Mouse (Mus musculus) neural tube, embryonic 15.5 days (tissue): ENCODE data around the gene Bcr. TPM values are rescaled to one million over a fixed set of nuclear protein-coding genes. Genes with fewer than 3 reads are reported as not detected.

Source experiments
- ATAC-seq: fragments of 200-750 bp; cut with Nextera tagmentation; 2 replicates; pipeline ENCODE4 v1.8.0; 2017; ENCODE audit warnings: mild to moderate bottlenecking, moderate TSS enrichment, moderate library complexity; ENCODE audit not compliant: low FRiP score
- H3K27ac ChIP-seq: fragments of 300-500 bp; sonication (generic); replicated peaks from 2 replicates; pipeline ENCODE4 v1.5.1; 2015; ENCODE audit warnings: mild to moderate bottlenecking, inconsistent platforms
- H3K27me3 ChIP-seq: fragments of 300-500 bp; sonication (generic); replicated peaks from 2 replicates; pipeline ENCODE4 v1.6.1; 2015; ENCODE audit warnings: inconsistent platforms
- H3K36me3 ChIP-seq: fragments of 300-500 bp; sonication (generic); 2 replicates; pipeline ENCODE4 v1.6.1; 2015; ENCODE audit warnings: inconsistent platforms
- H3K4me1 ChIP-seq: fragments of 300-500 bp; sonication (generic); 2 replicates; pipeline ENCODE4 v1.6.1; 2015; ENCODE audit warnings: inconsistent platforms
- H3K4me2 ChIP-seq: fragments of 300-500 bp; sonication (generic); 2 replicates; pipeline ENCODE4 v1.6.1; 2015; ENCODE audit warnings: inconsistent platforms, mild to moderate bottlenecking, moderate library complexity
- H3K4me3 ChIP-seq: fragments of 300-500 bp; sonication (generic); replicated peaks from 2 replicates; pipeline ENCODE4 v1.5.1; 2015; ENCODE audit warnings: mild to moderate bottlenecking, inconsistent platforms
- H3K9ac ChIP-seq: fragments of 300-500 bp; sonication (generic); replicated peaks from 2 replicates; pipeline ENCODE4 v1.6.1; 2015; ENCODE audit warnings: mild to moderate bottlenecking, inconsistent platforms
- H3K9me3 ChIP-seq: fragments of 300-500 bp; sonication (generic); replicated peaks from 2 replicates; pipeline ENCODE4 v1.6.1; 2016; ENCODE audit warnings: inconsistent platforms
- WGBS: fragments of 180-500 bp; shearing (Covaris S2); methylation state at CpG from one replicate; pipeline ENCODE4 v1.1.7; 2015; ENCODE audit warnings: mixed read lengths; 5-methylcytosine and 5-hydroxymethylcytosine counted together
- polyA plus RNA-seq: library from polyadenylated mRNA; unstranded; fragments of >200 nt; fragmentation: Nextera tagmentation; extraction: Ambion mirVana; gene quantifications from 2 replicates; pipeline ENCODE4 v1.2.1, GENCODE M21; 2015

The Bcr gene
- polyA plus RNA-seq, 1 experiment from 2014 or later, result 15.6 TPM

DNA sequence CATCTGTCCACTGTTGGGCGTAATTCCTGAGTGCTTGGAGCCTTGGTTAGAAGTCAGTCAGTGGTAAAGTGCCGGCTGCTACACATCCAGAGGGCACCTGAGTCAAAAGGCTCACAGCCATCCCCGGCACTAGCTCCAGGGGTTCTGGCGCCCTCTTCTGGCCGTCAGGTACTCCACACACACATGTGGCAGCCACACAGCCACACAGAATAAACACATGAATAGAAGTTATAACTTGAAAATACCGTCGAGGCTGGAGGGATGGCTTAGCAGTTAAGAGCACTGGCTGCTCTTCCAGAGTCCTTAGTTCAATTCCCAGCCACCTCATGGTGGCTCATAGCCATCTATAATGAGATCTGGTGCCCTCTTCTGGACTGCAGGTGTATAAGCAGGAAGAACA, 131.3 kb downstream of the Bcr start:
- no peaks in the 10 kb centered on the region for H3K36me3 ChIP-seq
- WGBS, result 55% methylated on average over 7 of the region's 7 CpGs
- H3K4me1 ChIP-seq, result no peaks in the 10 kb centered on the region
- H3K27me3 ChIP-seq, result no peaks in the 10 kb centered on the region
- no peak overlapping the region for H3K4me2 ChIP-seq
- no peak overlapping the region for H3K9ac ChIP-seq
- no peak overlapping the region for H3K27ac ChIP-seq
- H3K4me3 ChIP-seq, result no peak overlapping the region
- H3K9me3 ChIP-seq, result no peaks in the 10 kb centered on the region
- ATAC-seq, result no peak

DNA sequence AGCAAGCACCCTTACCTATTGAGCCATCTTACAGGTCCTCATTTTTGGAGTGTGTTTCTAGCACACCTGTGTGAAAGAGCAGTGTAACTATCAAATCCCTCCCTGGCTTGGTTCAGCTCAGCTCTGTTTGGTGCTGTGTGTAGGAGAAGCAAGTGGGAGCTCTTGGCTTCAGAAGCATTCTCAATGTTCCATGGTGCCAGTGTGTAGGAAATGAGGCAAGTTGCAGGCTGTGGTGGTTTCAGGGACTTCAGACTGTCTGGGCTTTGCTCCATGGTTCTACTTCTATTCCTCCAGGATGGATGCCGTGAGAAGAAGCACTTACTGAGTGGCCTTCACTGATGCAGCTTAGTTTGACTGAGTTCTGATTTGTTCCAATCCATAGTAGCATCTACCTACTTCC, 137.4 kb downstream of the Bcr start:
- Histone ChIP-seq H3K27ac (no peak overlapping the region), H3K27me3 (no peaks in the 10 kb centered on the region), H3K4me2 (no peak overlapping the region), H3K9me3 (no peaks in the 10 kb centered on the region), H3K4me1 (no peaks in the 10 kb centered on the region), H3K9ac (no peak overlapping the region), H3K4me3 (no peak overlapping the region), H3K36me3 (no peaks in the 10 kb centered on the region)
- no peak for ATAC-seq
- 82% methylated on average over 1 of the region's 1 CpGs for WGBS

DNA sequence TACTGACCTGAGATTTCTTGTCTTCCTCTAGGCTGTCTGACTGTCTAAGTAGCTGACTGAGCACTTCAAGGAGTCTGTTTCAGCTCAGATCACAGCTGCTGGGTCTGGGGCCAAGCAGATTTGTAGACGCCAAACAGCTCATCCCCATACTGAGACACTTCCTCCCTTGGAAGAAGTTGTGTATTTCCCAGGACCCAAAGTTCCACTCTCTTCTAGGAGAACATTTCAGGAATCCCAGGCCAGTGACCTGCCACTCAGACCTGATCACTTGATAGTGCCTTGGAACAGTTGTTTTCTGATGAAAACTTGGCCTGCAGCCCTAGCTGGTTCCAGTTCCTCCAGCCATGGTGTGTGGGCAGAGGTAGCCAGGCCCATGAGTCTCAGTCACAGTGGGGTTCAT, 140.3 kb downstream of the Bcr start:
- no peak overlapping the region for H3K9ac ChIP-seq
- WGBS, result 86% methylated on average over 1 of the region's 1 CpGs
- H3K4me2 ChIP-seq, result no peak overlapping the region

GRCm38 (mm10) chr10:75206192-75206591, 145.8 kb downstream of the Bcr start:
- Histone ChIP-seq H3K27me3 (no peaks in the 10 kb centered on the region), H3K9me3 (no peaks in the 10 kb centered on the region), H3K4me1 (peaks cover under 1% of the 10 kb centered on the region; the same call in 1 of the 2 replicates), H3K9ac (no peak overlapping the region), H3K36me3 (no peaks in the 10 kb centered on the region), H3K4me3 (no peak overlapping the region), H3K4me2 (no peak overlapping the region), H3K27ac (no peak overlapping the region)
- no peak for ATAC-seq
- 57% methylated on average over 4 of the region's 4 CpGs for WGBS

More for the DNA sequence above, 140.3 kb downstream of the Bcr start:
- H3K36me3 ChIP-seq, result no peaks in the 10 kb centered on the region
- H3K27ac ChIP-seq, result no peak overlapping the region
- H3K4me3 ChIP-seq, result no peak overlapping the region
- ATAC-seq, result no peak
- H3K4me1 ChIP-seq, result no peaks in the 10 kb centered on the region
- H3K9me3 ChIP-seq, result no peaks in the 10 kb centered on the region
- no peaks in the 10 kb centered on the region for H3K27me3 ChIP-seq

DNA sequence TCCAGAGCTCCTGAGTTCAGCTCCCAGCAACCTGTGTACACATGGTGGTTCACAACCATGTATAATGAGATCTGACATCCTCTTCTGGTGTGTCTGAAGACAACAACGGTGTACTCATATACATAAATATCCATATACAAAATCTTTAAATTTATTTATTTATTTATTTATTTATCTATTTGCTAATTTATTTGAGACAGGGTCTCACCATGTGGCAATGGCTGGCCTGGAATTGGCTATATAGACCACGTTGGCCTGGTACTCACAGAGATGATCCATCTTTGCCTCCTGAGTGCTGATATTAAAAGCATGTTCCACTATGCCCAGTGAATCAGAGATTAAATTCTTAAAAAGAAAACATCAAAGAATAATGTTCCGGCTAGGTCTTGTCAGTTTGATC, 150.4 kb downstream of the Bcr start:
- ATAC-seq, result no peak
- Histone ChIP-seq H3K4me3 (no peak overlapping the region), H3K4me1 (peaks cover 16% of the 10 kb centered on the region), H3K9me3 (no peaks in the 10 kb centered on the region), H3K9ac (no peak overlapping the region), H3K4me2 (no peak overlapping the region), H3K27me3 (no peaks in the 10 kb centered on the region), H3K36me3 (no peaks in the 10 kb centered on the region), H3K27ac (peak overlapping the region; percentile 100; the same call in 1 of the 2 replicates)
- WGBS, result 91% methylated on average over 3 of the region's 3 CpGs

- H3K27me3 ChIP-seq, result no peaks in the 10 kb centered on the region
- peak within 1 kb of the TSS; percentile 82 for H3K4me3 ChIP-seq
- H3K36me3 ChIP-seq, result no peaks in the 10 kb centered on the region
- under 1% methylated on average over 78 of the region's 80 CpGs for WGBS
- ATAC-seq, result peak; percentile 97
- peaks cover 16% of the 10 kb centered on the region for H3K4me1 ChIP-seq
- H3K27ac ChIP-seq, result peak within 1 kb of the TSS; percentile 100
- no peaks in the 10 kb centered on the region for H3K9me3 ChIP-seq
- H3K9ac ChIP-seq, result peak within 1 kb of the TSS; percentile 89
- H3K4me2 ChIP-seq, result peak within 1 kb of the TSS; percentile 68
These were observed 151.6 kb downstream of the Bcr start, which contains the start of gene Specc1l for GRCm38 (mm10) chr10:75211807-75212645. TSS of gene Specc1l (plus strand) at chr10:75212073.

GRCm38 (mm10) chr10:75212981-75213380, 152.6 kb downstream of the Bcr start:
- Histone ChIP-seq H3K27ac (peak overlapping the region; percentile 100), H3K4me3 (peak overlapping the region; percentile 82), H3K4me1 (peaks cover 16% of the 10 kb centered on the region), H3K4me2 (peak overlapping the region; percentile 68), H3K9ac (peak overlapping the region; percentile 89), H3K36me3 (no peaks in the 10 kb centered on the region), H3K27me3 (no peaks in the 10 kb centered on the region), H3K9me3 (no peaks in the 10 kb centered on the region)
- 31% methylated on average over 7 of the region's 7 CpGs for WGBS
- no peak for ATAC-seq

- 88% methylated on average over 3 of the region's 3 CpGs for WGBS
- Histone ChIP-seq H3K9ac (no peak overlapping the region), H3K4me1 (peaks cover 17% of the 10 kb centered on the region; the same call in 1 of the 2 replicates), H3K27ac (no peak overlapping the region), H3K4me2 (no peak overlapping the region), H3K9me3 (no peaks in the 10 kb centered on the region), H3K27me3 (no peaks in the 10 kb centered on the region), H3K4me3 (no peak overlapping the region), H3K36me3 (no peaks in the 10 kb centered on the region)
- ATAC-seq, result no peak
These were observed 160.3 kb downstream of the Bcr start for GRCm38 (mm10) chr10:75220722-75221121.

DNA sequence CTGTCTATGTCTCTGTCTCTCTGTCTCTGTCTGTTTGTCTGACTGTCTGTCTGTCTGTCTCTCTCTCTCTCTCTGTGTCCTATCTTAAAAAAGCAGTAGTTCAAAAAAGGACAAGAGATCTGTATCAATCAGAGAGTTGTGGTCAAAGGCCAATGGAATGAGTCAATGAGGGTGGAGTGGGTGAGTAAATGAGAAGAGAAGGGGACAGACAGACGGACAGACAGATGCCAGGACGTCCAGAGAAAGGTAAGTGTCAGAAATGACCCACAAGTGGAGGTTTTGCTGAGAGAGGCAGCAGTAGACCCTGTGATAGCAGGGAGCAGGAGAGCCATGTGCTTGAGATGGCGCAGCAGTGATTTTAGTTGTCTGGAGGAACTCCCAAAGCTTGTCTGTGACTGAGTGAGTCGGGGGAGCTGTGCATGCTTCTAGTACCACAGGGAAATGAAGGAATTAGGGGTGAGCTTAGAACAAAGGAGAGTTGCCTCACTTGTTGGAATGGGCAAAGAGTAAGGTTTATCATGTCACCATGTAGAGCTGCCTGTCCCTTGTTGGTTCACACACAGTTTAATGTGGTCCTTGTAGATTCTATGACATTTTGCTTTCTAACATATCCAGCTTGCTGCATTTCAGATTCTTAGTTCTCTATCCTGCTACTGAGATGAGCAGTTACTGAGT, 161.7 kb downstream of the Bcr start:
- H3K9ac ChIP-seq, result no peak overlapping the region
- H3K4me1 ChIP-seq, result peaks cover 17% of the 10 kb centered on the region; the same call in 1 of the 2 replicates
- H3K9me3 ChIP-seq, result no peaks in the 10 kb centered on the region
- 78% methylated on average over 4 of the region's 4 CpGs for WGBS
- H3K27ac ChIP-seq, result no peak overlapping the region
- H3K36me3 ChIP-seq, result no peaks in the 10 kb centered on the region
- H3K4me3 ChIP-seq, result no peak overlapping the region
- H3K27me3 ChIP-seq, result no peaks in the 10 kb centered on the region
- ATAC-seq, result no peak
- H3K4me2 ChIP-seq, result no peak overlapping the region

DNA sequence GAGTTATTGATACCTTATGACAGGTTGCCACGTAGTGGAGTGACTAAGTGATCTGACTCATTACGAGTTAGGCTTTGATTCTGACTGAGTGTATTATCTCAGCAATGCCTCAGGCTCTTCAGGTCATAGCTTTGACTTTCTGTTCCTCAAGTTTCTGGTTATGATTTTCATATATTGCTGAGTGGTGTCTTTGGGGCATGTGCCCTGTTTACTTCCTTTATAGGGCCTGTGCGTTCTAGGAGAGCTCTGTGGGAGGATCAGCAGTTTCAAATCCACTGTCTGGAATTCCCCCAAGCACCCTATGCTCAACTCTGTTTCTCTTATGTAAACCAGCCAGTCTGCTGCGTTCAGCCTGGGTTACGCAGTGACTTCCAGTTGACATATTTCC, 162.2 kb downstream of the Bcr start:
- H3K27ac ChIP-seq, result no peak overlapping the region
- ATAC-seq, result no peak
- H3K4me3 ChIP-seq, result no peak overlapping the region
- H3K27me3 ChIP-seq, result no peaks in the 10 kb centered on the region
- 75% methylated on average over 5 of the region's 5 CpGs for WGBS
- H3K9ac ChIP-seq, result no peak overlapping the region
- H3K4me1 ChIP-seq, result peaks cover 17% of the 10 kb centered on the region; the same call in 1 of the 2 replicates
- no peak overlapping the region for H3K4me2 ChIP-seq
- H3K36me3 ChIP-seq, result no peaks in the 10 kb centered on the region
- no peaks in the 10 kb centered on the region for H3K9me3 ChIP-seq

DNA sequence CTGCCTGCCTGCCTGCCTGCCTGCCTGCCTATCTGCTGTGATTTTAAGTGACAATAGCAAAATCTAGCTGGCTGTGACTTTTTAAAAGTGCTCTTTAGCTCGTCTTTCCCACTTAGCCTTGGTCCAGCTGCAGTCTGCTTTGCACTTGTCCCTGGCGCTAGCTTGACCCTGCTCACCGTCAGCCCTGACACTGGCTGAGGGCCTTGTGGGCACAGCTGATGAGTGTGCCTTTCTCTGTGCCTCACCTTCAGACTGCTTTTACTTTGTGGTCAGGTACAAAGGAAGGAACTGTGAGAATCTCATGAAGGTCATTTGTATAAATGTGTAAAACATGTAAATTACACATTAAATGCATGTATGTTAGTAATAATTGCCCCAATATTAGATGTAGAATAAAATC, 163.8 kb downstream of the Bcr start:
- H3K27ac ChIP-seq, result no peak overlapping the region
- ATAC-seq, result no peak
- H3K27me3 ChIP-seq, result no peaks in the 10 kb centered on the region
- peaks cover 17% of the 10 kb centered on the region; the same call in 1 of the 2 replicates for H3K4me1 ChIP-seq
- H3K36me3 ChIP-seq, result no peaks in the 10 kb centered on the region
- H3K4me3 ChIP-seq, result no peak overlapping the region
- H3K9me3 ChIP-seq, result no peaks in the 10 kb centered on the region
- H3K9ac ChIP-seq, result no peak overlapping the region
- WGBS, result 76% methylated on average over 3 of the region's 3 CpGs
- no peak overlapping the region for H3K4me2 ChIP-seq

GRCm38 (mm10) chr10:75224630-75225029, 164.2 kb downstream of the Bcr start:
- WGBS, result 0% methylated on average over 1 of the region's 2 CpGs
- no peak overlapping the region for H3K4me2 ChIP-seq
- H3K27me3 ChIP-seq, result no peaks in the 10 kb centered on the region
- H3K36me3 ChIP-seq, result no peaks in the 10 kb centered on the region
- H3K4me3 ChIP-seq, result no peak overlapping the region
- H3K9me3 ChIP-seq, result no peaks in the 10 kb centered on the region
- no peak overlapping the region for H3K27ac ChIP-seq
- H3K4me1 ChIP-seq, result peaks cover 17% of the 10 kb centered on the region; the same call in 1 of the 2 replicates
- ATAC-seq, result no peak
- no peak overlapping the region for H3K9ac ChIP-seq
